Mouse (Mus musculus) B cell, adult (primary cell): ENCODE data around the gene Tmem201. TPM values are rescaled to one million over a fixed set of nuclear protein-coding genes. Genes with fewer than 3 reads are reported as not detected.

Experiments used
- total RNA-seq: library from RNA; stranded (reverse); gene quantifications from 4 replicates; pipeline ENCODE4 v1.2.4, GENCODE M21; 2023; ENCODE audit not compliant: inconsistent age

Tmem201 gene
- total RNA-seq = 18.4 to 22.0 TPM (median 20.3 TPM) in 4 replicates

DNA sequence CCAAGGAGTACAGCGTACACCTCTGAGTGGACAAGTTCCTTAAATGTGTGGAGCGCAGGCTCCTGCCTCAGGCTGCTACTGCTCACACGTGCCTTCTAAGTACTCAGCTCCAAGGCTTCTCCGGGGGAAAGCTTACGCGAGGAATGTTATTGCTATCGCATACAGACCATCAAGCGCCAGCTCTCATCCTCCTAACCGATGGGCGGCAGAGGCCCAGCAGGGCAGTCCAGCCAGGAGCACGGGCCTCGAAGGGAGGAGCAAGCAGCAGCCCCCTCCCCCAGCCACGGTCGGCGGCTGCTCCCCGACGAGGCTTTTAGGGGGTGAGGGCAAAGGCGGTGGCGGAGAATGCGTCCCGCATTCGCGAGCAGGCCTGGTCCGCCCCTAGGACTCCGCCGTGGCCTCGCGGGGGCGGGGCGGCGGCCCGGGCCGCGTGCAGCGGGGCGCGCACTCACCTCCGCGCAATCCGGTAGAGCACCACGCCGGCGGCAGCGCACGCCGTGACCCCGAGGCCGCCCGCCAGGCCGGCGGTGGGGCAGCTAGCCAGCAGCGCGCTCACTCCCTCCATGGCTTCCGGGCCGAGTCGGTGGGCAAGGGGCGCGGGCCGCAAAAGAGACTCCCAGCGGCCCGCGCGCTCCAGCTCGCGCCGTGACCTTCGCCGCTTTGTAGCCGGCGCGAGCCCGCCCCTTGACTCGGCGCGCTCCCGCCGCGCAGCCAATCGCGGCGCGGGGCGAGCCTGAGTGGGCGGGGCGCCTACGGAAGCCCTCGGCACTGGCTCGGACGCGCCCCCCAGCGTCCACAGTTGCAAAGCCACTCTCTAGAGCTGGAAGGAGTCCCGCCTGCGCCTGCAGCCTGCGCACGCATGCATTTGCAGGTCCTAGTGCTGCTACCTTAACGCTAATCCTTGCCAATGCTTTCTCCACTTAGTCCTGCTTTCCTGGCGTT is at the start of gene Tmem201:
Gene Tmem201 (minus strand): TSS at position 662 of the 942 bp plus-strand sequence.

DNA sequence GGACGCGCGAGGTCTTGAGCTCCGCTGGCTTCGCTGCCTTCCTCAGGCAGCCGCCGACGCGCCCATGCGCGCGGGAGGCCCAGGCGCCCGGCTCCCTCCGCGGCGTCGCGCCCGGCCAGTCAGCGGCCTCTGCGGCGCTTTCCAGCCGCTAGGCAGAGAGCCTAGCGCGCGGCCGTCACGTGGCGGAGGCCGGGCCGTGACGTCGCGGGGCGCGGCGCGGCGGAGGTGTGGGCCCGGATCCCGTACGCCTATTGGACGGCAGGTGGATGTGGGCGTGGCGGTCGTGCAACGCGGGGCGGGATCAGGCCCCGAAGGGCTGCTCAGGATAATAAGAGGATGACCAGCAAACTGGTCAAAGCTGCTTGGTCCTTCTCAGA is 36.2 kb upstream of the Tmem201 start, which contains the start of gene Slc25a33:
Gene Slc25a33 (minus strand): TSS at position 184 of the 377 bp plus-strand sequence.

DNA sequence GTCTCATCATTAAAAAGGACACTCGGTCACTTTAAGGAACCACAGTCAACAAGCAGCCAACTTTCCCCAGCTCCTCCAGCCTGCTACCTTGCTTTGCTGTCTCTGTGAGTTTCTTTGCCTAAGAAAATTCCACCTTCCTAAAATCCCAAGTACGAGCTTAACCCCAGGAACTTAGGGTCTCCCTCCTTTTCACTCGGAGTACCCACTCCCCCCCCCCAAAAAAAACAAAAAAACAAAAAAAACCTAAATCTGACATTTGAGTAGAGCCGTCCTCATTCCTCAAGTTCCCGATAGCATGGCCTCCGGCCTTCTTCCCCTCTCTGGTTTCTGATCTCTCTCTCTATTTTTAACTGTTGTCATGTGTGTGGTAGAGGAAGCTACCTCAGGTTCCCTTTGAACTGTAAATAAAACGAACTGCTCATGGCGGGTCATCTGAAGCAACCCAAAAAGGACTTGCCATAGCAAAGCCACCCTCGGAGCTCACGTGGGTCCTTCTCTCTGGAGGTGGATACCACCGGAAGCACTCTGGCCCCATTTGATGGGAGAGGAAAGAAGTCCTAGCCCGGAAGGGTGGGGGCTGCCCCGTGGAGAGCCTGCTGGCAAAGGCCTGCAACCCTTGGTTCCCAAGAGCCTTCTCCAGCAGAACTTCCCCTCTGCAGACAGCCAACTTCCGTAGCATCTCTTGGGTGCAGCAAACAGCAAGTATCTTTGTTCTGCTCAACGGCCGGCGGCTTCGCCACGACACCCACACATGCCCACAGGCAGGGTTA is 35.4 kb downstream of the Tmem201 start, which contains the start of gene Pik3cd:
Gene Pik3cd (minus strand): TSS at position 362 of the 770 bp plus-strand sequence.

Other genes with a start within 250 kb of the Tmem201 start
- 0.45 to 1.5 TPM (median 1.2 TPM) in 4 replicates for gene Ctnnbip1, start 219.8 kb downstream of the Tmem201 start, total RNA-seq
- gene Clstn1, start 151.6 kb downstream of the Tmem201 start, total RNA-seq = 3.2 to 3.9 TPM (median 3.8 TPM) in 4 replicates
- gene Pik3cd, start 35.5 kb downstream of the Tmem201 start, total RNA-seq = 230 to 246 TPM (median 238 TPM) in 4 replicates
- 5.6 to 8.3 TPM (median 7.4 TPM) in 4 replicates for gene Slc25a33, start 36.2 kb upstream of the Tmem201 start, total RNA-seq
- 1.5 to 3.3 TPM (median 2.2 TPM) in 4 replicates for gene Spsb1, start 217.0 kb upstream of the Tmem201 start, total RNA-seq